Mouse (Mus musculus): ENCODE data around the gene Aqp7.

Gene Aqp7

DNA sequence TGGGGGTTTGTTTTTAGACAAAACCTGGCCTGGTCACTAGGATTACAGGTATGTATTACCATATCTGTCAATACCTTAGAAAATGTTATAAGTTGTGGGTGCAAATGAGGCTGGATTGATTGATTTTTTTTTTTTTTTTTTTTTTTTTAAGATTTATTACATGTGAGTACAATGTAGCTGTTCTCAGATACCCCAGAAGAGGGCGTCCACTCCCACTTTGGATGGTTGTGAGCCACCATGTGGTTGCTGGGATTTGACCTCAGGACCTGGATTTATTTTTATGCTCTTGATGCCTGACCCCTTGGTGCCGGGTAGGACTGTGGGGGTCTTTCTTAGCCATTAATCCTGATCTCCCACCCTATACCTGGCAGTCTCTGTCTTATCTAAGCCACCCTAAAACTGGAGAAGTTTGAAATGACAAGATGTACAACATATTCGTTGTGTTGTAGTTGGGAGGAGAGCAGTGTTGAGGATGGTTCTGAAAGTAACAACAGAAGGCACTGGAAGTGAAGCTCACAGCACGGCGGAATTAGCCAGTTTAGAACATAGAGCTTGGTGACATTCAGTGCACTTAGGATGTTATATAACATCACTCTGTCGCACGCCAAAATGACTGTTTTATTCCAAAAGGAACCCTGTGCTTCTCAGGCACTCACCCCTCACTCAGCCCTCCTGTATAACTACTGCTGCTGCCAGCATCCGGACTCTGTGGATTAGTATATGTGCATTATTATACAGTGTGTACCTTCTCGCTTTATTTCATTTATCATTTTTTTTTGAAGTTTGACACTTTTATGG is 46.9 kb downstream of the Aqp7 start:
- DNase-seq (ENCODE audit: low read depth, low spot score) = no peak

DNA sequence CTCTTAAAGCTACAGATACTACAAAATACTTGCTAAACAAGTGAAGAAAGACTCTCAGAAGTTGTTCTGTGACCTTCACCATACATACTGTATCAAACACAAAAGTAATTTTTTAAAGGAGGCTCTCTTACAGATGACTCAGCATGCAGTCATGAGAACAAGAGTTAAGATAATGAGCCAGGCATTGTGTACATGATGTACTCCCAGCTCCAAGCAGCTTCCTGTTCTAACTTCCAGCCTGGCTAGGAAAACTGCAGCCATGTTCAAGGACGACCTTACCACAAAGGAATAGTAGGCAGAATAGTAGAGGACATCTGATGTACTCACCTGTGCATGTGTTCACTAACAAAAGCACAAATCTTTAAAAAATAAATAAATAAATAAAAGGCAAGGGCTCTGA is 47.7 kb downstream of the Aqp7 start:
- no peak for DNase-seq (ENCODE audit: low read depth, low spot score)

DNA sequence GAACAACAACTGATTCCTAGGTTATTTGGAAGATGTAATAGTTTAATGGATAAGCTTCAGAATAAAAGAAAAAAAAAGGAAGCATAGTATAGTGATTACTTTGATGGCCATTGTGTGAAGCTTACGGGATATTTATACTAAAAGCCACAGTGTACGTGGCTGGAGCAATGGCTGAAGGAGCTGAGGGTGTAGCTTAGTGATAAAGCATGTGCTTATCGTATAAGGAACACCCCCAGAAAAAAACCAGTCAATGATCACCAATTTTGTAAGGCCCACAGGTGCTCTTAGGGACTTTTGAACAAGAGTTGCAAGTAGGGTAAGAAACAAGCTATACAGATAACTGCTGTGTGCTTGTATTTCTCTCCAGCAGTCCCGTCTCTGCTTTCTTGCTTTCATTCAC is 50.0 kb downstream of the Aqp7 start:
- no peak for DNase-seq (ENCODE audit: low read depth, low spot score)

DNA sequence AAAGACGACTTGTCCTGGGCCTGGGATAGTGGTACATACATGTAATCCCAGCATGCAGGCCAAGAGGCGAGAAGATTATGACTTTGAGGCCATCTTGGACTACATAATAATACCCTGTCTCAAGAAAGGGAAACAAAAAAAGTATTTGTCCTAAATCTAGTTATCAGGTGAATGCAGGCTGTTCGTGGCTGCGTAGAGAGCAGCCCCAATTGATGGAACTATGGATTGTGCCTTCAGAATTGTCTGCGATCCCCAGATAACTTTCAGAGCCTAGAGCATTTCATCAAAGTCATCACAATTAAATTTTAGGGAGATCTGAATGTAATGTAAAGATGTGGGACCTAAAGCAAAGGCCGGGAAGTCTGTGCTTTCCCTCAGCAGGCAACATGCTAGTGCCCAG is 51.6 kb downstream of the Aqp7 start:
- no peak for DNase-seq (ENCODE audit: low read depth, low spot score)

DNA sequence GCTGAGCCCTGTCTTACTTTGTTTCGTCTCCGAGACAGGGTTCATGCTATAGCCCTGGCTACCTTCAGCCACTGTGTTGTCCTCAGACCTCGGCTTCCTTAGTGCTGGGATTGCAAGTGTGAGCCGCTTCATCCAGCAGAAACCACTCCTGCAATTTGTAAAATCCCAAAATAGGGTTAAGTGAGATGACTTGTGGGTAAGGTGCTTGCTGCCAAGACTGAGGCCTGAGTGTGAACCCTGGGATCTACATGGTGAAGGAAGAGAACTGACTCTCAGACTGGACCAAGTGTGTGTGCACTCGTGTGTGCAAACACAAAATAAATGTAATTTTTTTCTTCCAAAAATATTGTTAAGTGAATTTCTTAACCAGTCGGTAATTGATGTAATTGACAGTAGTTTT is 58.3 kb downstream of the Aqp7 start:
- DNase-seq (ENCODE audit: low read depth, low spot score) = no peak

DNA sequence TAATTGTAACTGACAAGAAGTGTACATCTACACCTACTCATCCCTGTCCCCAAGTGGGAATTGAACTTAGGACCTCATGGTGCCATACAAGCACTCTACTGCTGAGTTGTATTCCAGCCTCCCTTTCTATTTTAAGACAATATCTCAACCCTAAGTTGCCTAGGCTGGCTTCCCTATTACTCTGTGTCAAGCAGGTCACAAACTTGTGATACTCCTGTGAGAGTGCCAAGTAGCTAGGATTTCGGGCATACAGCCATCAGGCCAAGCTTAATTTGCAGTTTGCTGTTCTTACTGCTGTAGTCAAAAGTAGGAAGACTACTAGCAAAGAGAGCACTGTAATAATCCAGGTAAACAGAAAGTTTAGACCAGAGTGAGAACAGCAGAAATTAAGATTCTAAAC is 64.3 kb downstream of the Aqp7 start:
- DNase-seq (ENCODE audit: low read depth, low spot score) = no peak

Measured in retina, adult 2 months (tissue).